Mouse (Mus musculus) brain, embryonic 14.5 days (tissue): ENCODE data around the gene Slc3a1. TPM values are rescaled to one million over a fixed set of nuclear protein-coding genes. Genes with fewer than 3 reads are reported as not detected.
A peak's percentile ranks its signal among the peaks of the same experiment; 100 is the strongest.

ENCODE experiments used
- DNase-seq: peaks from one replicate; pipeline ENCODE4 v3.0.0-alpha.2; 2011; ENCODE audit warnings: low read depth
- CTCF ChIP-seq: fragments of 200-500 bp; IDR thresholded peaks from 2 replicates; pipeline ENCODE4 v1.5.1; 2012; ENCODE audit warnings: inconsistent platforms, mild to moderate bottlenecking, moderate library complexity, borderline replicate concordance; ENCODE audit not compliant: insufficient read depth, insufficient read length; ENCODE audit errors: extremely low read depth
- POLR2A ChIP-seq: fragments of 200-500 bp; IDR thresholded peaks from 2 replicates; pipeline ENCODE4 v1.6.1; 2012; ENCODE audit warnings: mild to moderate bottlenecking, inconsistent platforms, borderline replicate concordance; ENCODE audit not compliant: poor library complexity, insufficient read depth, insufficient read length, severe bottlenecking; ENCODE audit errors: extremely low read depth
- polyA plus RNA-seq: library from polyadenylated mRNA; depleted of rRNA; stranded (reverse); fragments of >200 nt; gene quantifications from 2 replicates; pipeline ENCODE4 v1.2.3, GENCODE M21; 2012; rRNA removed

The Slc3a1 gene
- polyA plus RNA-seq, 1 experiment, result 1.6 TPM

- no peak for DNase-seq
- TF ChIP-seq POLR2A (no peak), CTCF (no peak)
Observed at GRCm38 (mm10) chr17:85103310-85103709, 75.1 kb downstream of the Slc3a1 start.

- no peak for DNase-seq
Observed at GRCm38 (mm10) chr17:85110640-85111039, 82.5 kb downstream of the Slc3a1 start.

GRCm38 (mm10) chr17:85113441-85113840, 85.3 kb downstream of the Slc3a1 start:
- TF ChIP-seq CTCF (peak; percentile 11; the same call in 1 of the 2 replicates), POLR2A (no peak)

More at GRCm38 (mm10) chr17:85110640-85111039, 82.5 kb downstream of the Slc3a1 start:
- TF ChIP-seq POLR2A, result no peak
- no peak for TF ChIP-seq CTCF

More at GRCm38 (mm10) chr17:85113441-85113840, 85.3 kb downstream of the Slc3a1 start:
- DNase-seq, result no peak

Other genes with a start within 250 kb of the Slc3a1 start
- gene Lrpprc, start 237.6 kb upstream of the Slc3a1 start, polyA plus RNA-seq, result 17.6 and 27.3 TPM in 2 replicates
- 71.0 and 84.2 TPM in 2 replicates for gene Ppm1b, start 71.6 kb upstream of the Slc3a1 start, polyA plus RNA-seq
- gene Prepl, start 61.9 kb downstream of the Slc3a1 start, polyA plus RNA-seq, result 87.3 and 123 TPM in 2 replicates
- gene Camkmt, start 62.2 kb downstream of the Slc3a1 start, polyA plus RNA-seq, result 4.9 and 6.7 TPM in 2 replicates